ENCODE assay signal across 8 mouse cellular contexts in genomic region chr19:15035554-15035953, GRCm38 (mm10).
A peak's percentile ranks its signal among the peaks of the same experiment; 100 is the strongest.
DNase-seq lines count a peak whose midpoint lies in the region; ATAC-seq lines count a peak whose summit lies in the region.

No protein-coding gene starts in this region.

- no peaks in the 10 kb centered on the region for H3K9me3 ChIP-seq in lung, embryonic 16.5 days (ENCODE audit: control insufficient read depth, low read length)

- H3K4me3 ChIP-seq in lung, embryonic 16.5 days (ENCODE audit: low read length): no peak overlapping the region

- WGBS in lung, embryonic 16.5 days: 7% methylated on average over 3 of the region's 3 CpGs

- DNase-seq in A20 (ENCODE audit: low read depth, low spot score) (peak; percentile 35), NIH3T3 (ENCODE audit: low read depth) (peak; percentile 86)
- peak; percentile 73 to 84 for DNase-seq in cerebellum, postnatal 25 days
- DNase-seq in gastrocnemius, postnatal 25 days: peak; percentile 23
- DNase-seq in kidney, postnatal 36 days: peak; percentile 53 to 86
- peak; percentile 66 for DNase-seq in right cerebral cortex, adult 18-20 months
- peak; percentile 42 to 71 for DNase-seq in urinary bladder, postnatal 4 days (ENCODE audit: low spot score in 2 of 2)

- peaks cover 2% of the 10 kb centered on the region; the same call in 1 of the 2 replicates for H3K4me1 ChIP-seq in lung, embryonic 16.5 days (replicated peaks; ENCODE audit: control insufficient read depth, insufficient read depth, low read length)

- peak; percentile 57; the same call in 1 of the 2 replicates for ATAC-seq in lung, embryonic 16.5 days (ENCODE audit: low read depth)

- no peaks in the 10 kb centered on the region for H3K27me3 ChIP-seq in lung, embryonic 16.5 days (ENCODE audit: control insufficient read depth, insufficient read depth, low read depth, low read length)

- no peaks in the 10 kb centered on the region for H3K36me3 ChIP-seq in lung, embryonic 16.5 days (ENCODE audit: control insufficient read depth, insufficient read depth, low read length)

- no peak overlapping the region for H3K27ac ChIP-seq in lung, embryonic 16.5 days (ENCODE audit: low read length)

- H3K4me2 ChIP-seq in lung, embryonic 16.5 days (ENCODE audit: low read depth, low read length): no peak overlapping the region

- H3K9ac ChIP-seq in lung, embryonic 16.5 days (ENCODE audit: low read length): no peak overlapping the region

Comparison
In these comparisons a context has a peak if more than half of its experiments do, and no peak if none do; other contexts are left out.
1. DNase-seq: peak in every context shown above with its lines; median percentile 86 in NIH3T3; 78 in cerebellum, postnatal 25 days; 70 in kidney, postnatal 36 days; 66 in right cerebral cortex, adult 18-20 months; 56 in urinary bladder, postnatal 4 days; 35 in A20; 23 in gastrocnemius, postnatal 25 days.